Mouse (Mus musculus) v-Abl transformed pro-B cells (cell line): ENCODE data around the gene Mansc1.

ENCODE experiments used
- in situ Hi-C, 2 experiments: fragments of 400-800 bp; cut with MboI; formaldehyde crosslinking; loops; one replicate each; pipeline ENCODE4 v1.15.1; 2025; ENCODE audit not compliant: unreplicated experiment in 2 of 2

The Mansc1 gene

DNA sequence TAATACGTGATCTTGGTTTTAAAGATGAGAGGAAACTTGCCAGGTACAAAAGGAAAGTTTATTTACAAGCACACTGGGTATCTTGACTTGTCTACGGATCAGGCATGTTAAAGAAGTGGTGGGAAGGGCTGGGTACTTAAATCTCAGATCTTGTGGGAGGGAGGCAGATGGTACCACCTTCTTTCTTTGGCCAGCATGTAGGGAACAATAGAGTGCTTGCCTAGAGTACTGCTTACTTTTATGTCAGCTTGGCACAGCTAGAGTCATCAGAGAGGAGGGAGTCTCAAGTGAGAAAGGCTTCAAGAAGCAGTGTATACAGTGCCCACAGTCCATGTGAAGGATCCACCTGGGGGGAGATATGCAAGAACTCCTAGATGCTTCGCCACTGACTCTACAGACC, 27.1 kb downstream of the Mansc1 start:
- in situ Hi-C loops, result loop anchor here in 1 of 2 experiments (10.0 kb wide), 1 partner anchor 700 kb away; no protein-coding TSS in a partner anchor

GRCm38 (mm10) chr6:134602371-134603003, 29.8 kb downstream of the Mansc1 start:
- in situ Hi-C loops, result loop anchor here in 1 of 2 experiments (10.0 kb wide), 1 partner anchor 698 kb away; no protein-coding TSS in a partner anchor

DNA sequence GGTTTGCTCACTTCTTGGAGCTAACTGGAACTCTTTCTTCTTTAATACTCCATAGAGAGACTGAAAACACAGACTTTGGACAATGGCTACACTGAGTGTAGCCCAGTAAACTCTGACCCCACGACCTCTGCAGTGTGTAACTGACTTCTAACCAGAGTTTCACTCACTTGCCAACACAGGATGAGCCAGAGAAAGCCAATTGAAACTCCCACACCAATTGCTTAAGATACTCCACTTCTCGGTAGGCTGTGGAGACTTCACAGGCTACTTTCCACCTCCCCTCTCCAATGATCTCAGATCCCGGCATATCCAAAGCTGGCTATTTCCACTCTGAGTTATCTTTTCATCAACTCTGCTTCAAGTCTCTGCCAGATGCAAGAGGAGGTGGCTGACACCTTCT, 30.5 kb downstream of the Mansc1 start:
- in situ Hi-C loops, result loop anchor here in 1 of 2 experiments (10.0 kb wide), 1 partner anchor 697 kb away; no protein-coding TSS in a partner anchor

DNA sequence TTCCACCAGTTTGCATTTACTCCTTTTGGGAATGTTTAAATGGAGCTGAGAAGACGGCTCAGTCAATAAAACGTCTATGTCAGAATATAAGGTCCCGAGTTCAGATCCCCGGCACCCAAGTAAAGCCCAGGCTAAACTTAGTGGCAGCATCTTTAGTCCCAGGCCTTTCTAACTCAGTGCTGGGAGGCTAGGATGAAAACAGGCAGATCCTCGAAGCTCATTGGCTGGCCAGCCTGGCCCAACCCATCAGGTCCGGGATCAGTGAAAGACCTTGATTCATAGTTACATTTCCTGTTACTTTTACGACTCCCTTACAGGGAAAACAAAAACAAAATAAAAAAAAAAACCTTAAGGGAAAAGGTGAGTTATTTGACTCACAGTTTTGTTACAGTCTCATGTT, 31.2 kb downstream of the Mansc1 start:
- in situ Hi-C loops, result loop anchor here in 1 of 2 experiments (10.0 kb wide), 1 partner anchor 696 kb away; no protein-coding TSS in a partner anchor

DNA sequence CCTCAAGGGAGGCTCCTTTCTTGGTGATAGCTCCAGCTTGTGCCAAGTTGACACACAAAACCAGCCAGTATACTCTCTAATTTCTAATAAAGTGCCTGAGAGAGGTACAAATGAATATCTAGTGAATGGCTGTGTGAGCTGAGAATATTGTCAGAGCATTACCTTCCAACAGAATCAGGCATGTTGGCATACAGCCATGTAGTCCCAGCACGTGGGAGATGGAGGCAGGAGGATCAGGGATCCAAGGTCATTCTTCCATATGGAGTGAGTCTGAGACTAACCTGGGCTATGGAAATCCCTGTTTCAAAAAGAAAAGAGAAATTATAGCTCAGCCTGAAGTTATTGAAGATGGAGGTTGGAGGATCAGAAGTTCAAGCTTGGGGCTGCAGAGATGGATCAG, 33.0 kb downstream of the Mansc1 start:
- in situ Hi-C loops, result no loop called here

- in situ Hi-C loops, result no loop called here
Observed at GRCm38 (mm10) chr6:134597651-134598229, 34.5 kb downstream of the Mansc1 start.

GRCm38 (mm10) chr6:134594569-134595442, 37.5 kb downstream of the Mansc1 start:
- in situ Hi-C loops, result no loop called here

DNA sequence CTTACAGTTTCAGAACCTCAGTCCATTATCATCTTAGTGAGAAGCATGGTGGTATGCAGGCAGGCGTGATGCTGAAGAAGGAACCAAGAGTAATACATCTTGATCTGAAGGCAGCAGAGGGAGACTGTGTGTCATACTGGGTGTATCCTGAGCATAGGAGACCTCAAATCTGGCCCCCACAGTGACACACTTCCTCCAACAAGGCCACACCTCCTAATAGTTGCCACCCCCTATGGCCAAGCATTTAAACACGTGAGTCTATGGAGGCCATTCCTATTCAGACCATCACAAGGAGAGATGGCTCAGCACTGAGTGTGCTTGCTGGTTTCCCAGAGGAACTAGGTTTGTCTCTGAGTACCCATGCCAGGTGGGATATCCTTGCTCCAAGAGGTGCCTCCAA, 40.7 kb downstream of the Mansc1 start:
- in situ Hi-C loops, result no loop called here

GRCm38 (mm10) chr6:134586241-134586640, 46.0 kb downstream of the Mansc1 start:
- in situ Hi-C loops, result no loop called here

- in situ Hi-C loops, result no loop called here
Observed at GRCm38 (mm10) chr6:134584616-134585015, 47.7 kb downstream of the Mansc1 start.

- in situ Hi-C loops, result no loop called here
Observed at GRCm38 (mm10) chr6:134582110-134582509, 50.2 kb downstream of the Mansc1 start.

DNA sequence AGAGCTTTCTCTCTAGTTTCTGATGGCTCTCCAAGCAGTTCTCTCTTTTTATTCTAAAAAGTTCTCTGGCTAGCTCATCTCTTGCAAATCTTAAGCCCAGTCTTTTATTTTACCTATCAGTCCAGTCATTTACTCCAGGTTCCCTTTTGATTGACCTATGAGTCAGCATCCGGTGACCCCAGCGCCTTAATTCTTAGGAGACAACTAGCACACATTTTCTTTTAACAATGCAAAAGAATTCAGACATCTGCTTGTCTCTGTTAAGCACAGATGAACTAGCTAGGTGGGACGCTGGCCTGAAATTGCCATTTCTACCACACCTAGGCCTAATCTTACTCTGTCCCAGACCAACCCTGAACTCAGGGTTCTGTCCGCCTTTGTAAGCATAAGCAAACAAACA, 52.8 kb downstream of the Mansc1 start:
- in situ Hi-C loops, result no loop called here

DNA sequence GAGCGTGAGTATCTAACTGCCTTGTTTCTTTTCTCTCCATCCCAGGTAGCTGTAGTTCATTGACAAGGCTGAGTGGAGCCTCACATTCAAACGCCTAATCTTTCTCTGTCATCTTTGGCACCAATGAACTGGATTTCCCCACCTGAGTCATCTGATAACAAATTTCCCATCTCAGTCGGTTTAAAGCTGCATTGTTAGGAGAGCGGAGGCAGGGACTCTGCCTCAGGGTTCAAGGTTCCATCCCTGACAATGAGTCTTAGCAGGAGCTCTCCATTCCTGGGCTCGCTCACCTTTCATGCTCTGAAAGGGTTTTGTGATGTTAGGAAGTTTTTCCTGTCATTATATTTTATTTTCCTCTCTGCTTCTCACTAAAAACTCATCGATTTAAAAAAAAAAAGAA, 54.2 kb downstream of the Mansc1 start:
- in situ Hi-C loops, result no loop called here

DNA sequence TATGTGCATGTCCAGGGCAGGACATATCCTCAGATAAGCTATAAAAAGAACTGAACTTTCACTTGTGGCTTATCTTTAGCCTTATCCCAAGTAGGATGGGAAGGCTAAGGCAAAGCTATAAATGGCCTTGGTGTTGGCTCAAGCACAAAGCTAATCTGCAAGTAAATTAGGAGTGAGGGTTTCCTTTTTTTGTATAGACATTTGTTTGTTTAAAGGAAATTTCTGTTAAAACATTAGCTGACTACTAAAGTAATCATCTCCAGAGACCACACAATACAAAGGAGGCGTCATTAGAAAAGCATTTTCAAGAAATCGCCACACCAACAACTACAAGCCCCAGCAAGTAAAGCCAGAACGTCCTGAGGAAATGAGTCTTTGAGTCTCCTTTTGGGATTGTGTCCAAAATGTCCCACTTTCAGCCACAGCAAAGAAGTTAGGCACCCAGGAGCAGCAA, 57.0 kb downstream of the Mansc1 start:
- in situ Hi-C loops, result no loop called here

DNA sequence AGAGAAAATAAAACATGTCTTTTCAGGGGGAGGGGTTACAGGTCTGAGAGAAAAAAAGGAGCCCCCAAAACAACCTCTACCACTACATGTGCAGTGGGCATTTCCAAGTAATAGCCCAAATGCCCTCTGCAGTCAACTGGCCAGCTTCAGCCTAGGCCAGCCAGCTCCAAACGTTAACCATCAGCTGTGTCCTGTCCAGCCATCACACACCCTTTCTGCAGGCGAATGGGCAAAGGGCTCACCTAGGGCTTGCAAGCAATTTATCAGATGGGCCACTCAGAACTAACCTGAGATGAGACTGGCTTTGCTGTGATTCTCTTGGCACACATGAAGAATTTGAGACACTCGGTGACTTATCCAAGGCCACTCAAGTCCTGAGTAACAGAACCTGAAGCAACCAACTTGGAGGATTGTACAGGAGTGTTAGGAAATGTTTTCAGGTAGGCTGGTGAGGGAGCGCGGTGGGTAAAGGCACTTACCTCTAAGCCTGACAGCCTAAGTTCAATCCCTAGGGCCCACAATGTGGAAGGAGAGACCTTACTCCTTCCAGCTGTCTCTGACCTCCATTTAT, 64.2 kb downstream of the Mansc1 start:
- in situ Hi-C loops, result loop anchor here (10.0 to 25.0 kb wide), 2 partner anchors 237 to 1456 kb away; partner anchors contain the start of gene Smim10l1 (in 1 of the 2)

DNA sequence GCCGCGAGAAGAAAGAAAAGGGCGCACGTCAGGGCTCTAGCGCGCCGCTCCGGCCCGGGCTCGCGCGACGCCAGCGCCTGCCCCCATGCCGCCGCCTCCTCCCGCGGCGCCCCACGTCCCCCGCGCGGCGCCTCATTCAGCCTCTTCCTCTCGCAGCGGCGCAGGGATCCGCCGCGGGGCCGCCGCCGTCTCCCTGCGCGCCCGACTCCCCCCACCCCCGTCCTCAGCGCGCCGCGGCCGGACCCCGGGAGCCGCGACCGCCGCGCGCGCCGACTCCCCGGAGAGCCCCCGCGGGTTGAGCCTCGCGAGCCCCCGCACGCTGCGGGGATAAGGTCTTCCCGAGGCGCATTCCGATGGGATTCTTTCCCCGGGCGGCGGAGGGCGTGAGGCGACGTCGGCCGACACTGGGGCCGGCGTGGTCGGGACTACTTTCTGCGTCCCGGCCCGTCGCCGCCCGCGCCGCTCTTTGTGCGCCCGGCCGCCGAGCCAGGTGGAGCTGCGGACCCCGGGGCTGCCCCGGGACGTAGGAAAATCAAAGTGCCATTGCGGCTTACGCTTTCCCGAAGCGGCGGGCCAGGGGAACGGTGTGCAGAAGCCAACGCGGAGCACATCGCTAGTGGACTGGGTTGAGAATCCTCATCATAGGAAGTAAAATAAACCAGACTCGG, 65.3 kb downstream of the Mansc1 start, which contains the start of gene Lrp6:
Lrp6 (minus strand) TSS at position 148 of the 668 bp plus-strand sequence.
- in situ Hi-C loops, result loop anchor here (10.0 to 25.0 kb wide), 2 partner anchors 238 to 1455 kb away; partner anchors contain the start of gene Smim10l1 (in 1 of the 2)

- in situ Hi-C loops, result loop anchor here (10.0 to 25.0 kb wide), 2 partner anchors 238 to 1454 kb away; partner anchors contain the start of gene Smim10l1 (in 1 of the 2)
Observed at GRCm38 (mm10) chr6:134566248-134566817, 66.0 kb downstream of the Mansc1 start.

DNA sequence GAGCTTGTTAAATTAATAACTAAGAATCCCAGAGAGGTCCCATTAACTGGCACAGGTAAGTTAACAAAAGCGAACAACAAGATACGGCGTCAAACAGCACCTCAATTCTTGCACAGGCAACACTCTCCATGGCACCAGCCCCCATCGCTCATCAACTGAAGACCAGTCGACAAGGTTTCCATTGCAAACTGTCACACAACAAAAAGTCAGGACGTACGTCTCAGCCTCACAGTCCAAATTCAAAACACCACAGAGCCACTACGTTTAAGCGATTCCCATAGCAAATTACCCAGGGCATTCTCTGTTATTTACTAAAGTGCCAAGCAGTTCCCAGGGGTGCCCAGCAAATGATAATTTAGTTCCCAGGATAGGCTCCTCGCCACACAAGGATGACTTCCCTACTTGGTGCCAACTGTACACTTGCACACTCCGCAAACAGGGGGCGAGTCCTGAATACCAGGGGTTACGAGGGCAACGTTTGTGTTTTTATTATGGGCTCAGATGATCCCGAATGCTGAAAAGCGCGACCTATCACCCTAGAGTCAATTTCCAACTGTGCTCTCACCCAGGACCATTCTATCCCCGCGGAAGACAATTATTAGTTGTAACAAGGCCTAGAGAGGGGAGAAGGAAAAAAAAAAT, 66.6 kb downstream of the Mansc1 start:
- in situ Hi-C loops, result loop anchor here (10.0 to 25.0 kb wide), 2 partner anchors 239 to 1453 kb away; partner anchors contain the start of gene Smim10l1 (in 1 of the 2)

DNA sequence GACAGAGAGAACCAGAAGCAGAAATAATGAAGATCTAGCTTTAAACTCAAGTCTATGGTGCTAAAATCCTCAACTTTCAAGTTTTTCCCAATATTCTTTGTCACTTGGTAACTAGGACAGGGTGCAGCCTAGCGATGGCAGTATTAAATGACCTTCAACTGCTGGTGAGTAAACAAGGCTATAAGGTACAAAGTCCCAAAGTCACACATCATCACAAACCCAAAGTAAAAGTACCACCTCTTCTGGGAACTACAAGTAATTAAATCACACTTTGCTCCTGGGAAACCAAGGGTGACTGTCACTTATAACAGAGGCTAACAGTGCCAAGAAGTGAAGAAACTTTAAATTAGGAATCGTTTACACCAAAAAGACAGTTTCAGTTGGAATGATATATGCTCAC, 67.7 kb downstream of the Mansc1 start:
- in situ Hi-C loops, result loop anchor here (10.0 to 25.0 kb wide), 2 partner anchors 240 to 1452 kb away; partner anchors contain the start of gene Smim10l1 (in 1 of the 2)
